Mouse (Mus musculus) midbrain, postnatal 0 days (tissue): Measurements from ENCODE around the gene Spsb4. TPM values are rescaled to one million over a fixed set of nuclear protein-coding genes. Genes with fewer than 3 reads are reported as not detected.
A peak's percentile ranks its signal among the peaks of the same experiment; 100 is the strongest.

ENCODE experiments used
- ATAC-seq: fragments of 200-750 bp; cut with Nextera tagmentation; 2 replicates; pipeline ENCODE4 v1.8.0; 2017; ENCODE audit warnings: moderate number of reproducible peaks, mild to moderate bottlenecking, moderate TSS enrichment, moderate library complexity; ENCODE audit not compliant: low FRiP score
- DNase-seq: peaks from one replicate; pipeline ENCODE4 v3.0.0-alpha.2; 2015; ENCODE audit warnings: low spot score
- H3K27ac ChIP-seq: fragments of 300-500 bp; sonication (generic); 2 replicates; pipeline ENCODE4 v1.5.1; 2014; ENCODE audit warnings: low read depth, mild to moderate bottlenecking, low read length, mixed read lengths
- H3K27me3 ChIP-seq: fragments of 300-500 bp; sonication (generic); 2 replicates; pipeline ENCODE4 v1.6.1; 2014; ENCODE audit warnings: low read length, control low read depth, mixed read lengths; ENCODE audit not compliant: insufficient read depth
- H3K36me3 ChIP-seq: fragments of 300-500 bp; sonication (generic); 2 replicates; pipeline ENCODE4 v1.6.1; 2014; ENCODE audit warnings: low read length, control low read depth, mixed read lengths; ENCODE audit not compliant: insufficient read depth
- H3K4me1 ChIP-seq: fragments of 300-500 bp; sonication (generic); 2 replicates; pipeline ENCODE4 v1.6.1; 2014; ENCODE audit warnings: mild to moderate bottlenecking, control low read depth, antibody characterized with exemption, low read length, mixed read lengths; ENCODE audit not compliant: insufficient read depth
- H3K4me2 ChIP-seq: fragments of 300-500 bp; sonication (generic); 2 replicates; pipeline ENCODE4 v1.6.1; 2014; ENCODE audit warnings: low read depth, mild to moderate bottlenecking, low read length, mixed read lengths; ENCODE audit not compliant: poor library complexity, severe bottlenecking
- H3K4me3 ChIP-seq: fragments of 300-500 bp; sonication (generic); 2 replicates; pipeline ENCODE4 v1.5.1; 2014; ENCODE audit warnings: low read depth, mild to moderate bottlenecking, low read length, moderate library complexity
- H3K9ac ChIP-seq: fragments of 300-500 bp; sonication (generic); replicated peaks from 2 replicates; pipeline ENCODE4 v1.6.1; 2014; ENCODE audit warnings: mild to moderate bottlenecking, low read length, moderate library complexity, mixed read lengths; ENCODE audit not compliant: poor library complexity, severe bottlenecking
- H3K9me3 ChIP-seq: fragments of 300-500 bp; sonication (generic); 2 replicates; pipeline ENCODE4 v1.6.1; 2016; ENCODE audit warnings: low read length, control low read depth
- CTCF ChIP-seq: IDR thresholded peaks from 2 replicates; pipeline ENCODE4 v1.5.1; 2016; ENCODE audit warnings: antibody characterized with exemption, mild to moderate bottlenecking
- WGBS: fragments of 180-500 bp; shearing (Covaris S2); extraction: QIAGEN DNeasy Blood & Tissue Kit; methylation state at CpG from one replicate; pipeline ENCODE4 v1.1.7; 2014; 5-methylcytosine and 5-hydroxymethylcytosine counted together
- polyA plus RNA-seq: library from polyadenylated mRNA; unstranded; fragments of >200 nt; fragmentation: Nextera tagmentation; extraction: Ambion mirVana; gene quantifications from 2 replicates; pipeline ENCODE4 v1.2.1, GENCODE M21; 2015
- total RNA-seq: library from RNA; depleted of rRNA; stranded (reverse); fragments of >200 nt; gene quantifications from 2 replicates; pipeline ENCODE4 v1.2.3, GENCODE M21; 2014; rRNA removed

The Spsb4 gene
- total RNA-seq (37.7 and 38.9 TPM in 2 replicates), polyA plus RNA-seq (21.2 and 24.1 TPM in 2 replicates)

DNA sequence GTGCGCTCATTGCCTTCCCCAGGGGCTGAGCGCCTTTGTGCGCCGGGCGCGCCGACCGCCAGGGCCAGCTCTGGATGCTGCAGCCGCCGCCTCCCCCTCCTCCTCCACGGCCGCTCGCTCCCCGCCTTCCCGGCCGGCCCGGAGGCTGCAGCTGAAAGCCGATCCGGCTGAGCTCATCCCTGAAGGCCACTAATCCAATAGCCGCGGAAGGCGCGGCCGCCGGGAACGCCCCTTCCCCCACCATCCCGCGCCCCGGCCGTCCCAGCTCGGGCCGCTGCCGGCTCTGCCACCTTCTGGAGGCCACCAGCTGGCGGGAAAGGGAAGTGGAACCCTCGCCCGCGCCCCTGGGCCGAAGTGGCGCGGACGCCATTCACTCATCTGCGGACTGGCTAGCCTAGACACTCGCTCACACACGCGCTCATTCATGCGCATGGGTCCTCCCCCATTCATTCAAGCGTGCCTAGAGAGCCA lies at the start of gene Spsb4:
Gene Spsb4 (minus strand): TSS at position 167 of the 471 bp plus-strand sequence.
- DNase-seq (peak; percentile 93), ATAC-seq (peak; percentile 90)
- Histone ChIP-seq H3K9me3 (no peaks in the 10 kb centered on the region), H3K4me3 (peak within 1 kb of the TSS; percentile 83), H3K27ac (peak within 1 kb of the TSS; percentile 91), H3K36me3 (no peaks in the 10 kb centered on the region), H3K27me3 (no peaks in the 10 kb centered on the region), H3K9ac (peak within 1 kb of the TSS; percentile 93), H3K4me1 (0 out of 2 replicates have a peak, but pooled peaks cover 4% of the 10 kb centered on the region), H3K4me2 (peak within 1 kb of the TSS; percentile 87)
- peak; percentile 71 for TF ChIP-seq CTCF
- 0% methylated on average over 32 of the region's 47 CpGs for WGBS

DNA sequence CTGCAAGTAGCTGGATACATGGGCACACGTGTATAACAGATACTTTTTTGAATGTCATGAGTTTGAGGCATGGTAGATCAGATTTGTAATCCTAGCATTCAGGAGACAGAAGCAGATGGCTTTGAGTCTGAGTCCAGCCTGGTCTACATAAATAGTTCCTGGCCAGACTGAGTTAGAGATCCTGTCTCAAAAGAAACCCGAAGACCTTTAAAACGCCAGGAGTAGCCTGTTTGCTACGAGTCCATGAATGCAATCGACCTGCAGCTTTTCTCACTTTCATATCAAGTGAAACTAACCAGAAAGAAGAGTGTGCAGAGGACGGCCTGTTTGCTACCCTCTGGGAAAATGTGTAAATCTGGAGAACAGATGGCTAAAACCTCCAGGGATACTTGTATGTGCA lies 49.1 kb upstream of the Spsb4 start:
- H3K27ac ChIP-seq, result no peak overlapping the region
- ATAC-seq (no peak), DNase-seq (no peak)
- H3K4me1 ChIP-seq, result no peaks in the 10 kb centered on the region
- no peak overlapping the region for H3K4me3 ChIP-seq
- no peak overlapping the region for H3K9ac ChIP-seq
- H3K36me3 ChIP-seq, result no peaks in the 10 kb centered on the region
- no peaks in the 10 kb centered on the region for H3K9me3 ChIP-seq
- H3K4me2 ChIP-seq, result no peak overlapping the region
- H3K27me3 ChIP-seq, result no peaks in the 10 kb centered on the region
- WGBS, result 74% methylated on average over 6 of the region's 6 CpGs
- TF ChIP-seq CTCF, result no peak

DNA sequence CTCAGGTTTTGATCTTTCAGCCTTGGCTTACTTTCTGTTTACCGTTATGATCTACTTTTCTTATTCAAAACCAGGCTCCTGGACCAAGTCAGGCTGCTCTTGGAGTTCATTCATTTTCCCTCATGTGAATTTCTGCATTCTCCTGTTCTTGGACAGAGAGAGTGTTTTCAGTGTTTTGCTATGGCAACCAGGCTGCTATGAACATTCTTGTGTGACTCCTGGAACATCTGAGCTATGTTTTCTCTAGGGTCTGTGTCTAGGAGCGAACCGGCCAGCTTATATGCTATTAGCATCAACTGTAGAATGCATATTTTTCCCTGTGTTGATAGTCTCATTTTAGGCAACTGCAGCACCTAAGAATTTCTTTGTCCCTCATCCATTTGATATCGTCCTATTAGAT lies 47.2 kb upstream of the Spsb4 start:
- H3K9me3 ChIP-seq, result no peaks in the 10 kb centered on the region
- TF ChIP-seq CTCF, result no peak
- DNase-seq (no peak), ATAC-seq (no peak)
- no peak overlapping the region for H3K4me3 ChIP-seq
- no peaks in the 10 kb centered on the region for H3K27me3 ChIP-seq
- H3K27ac ChIP-seq, result no peak overlapping the region
- H3K36me3 ChIP-seq, result no peaks in the 10 kb centered on the region
- no peak overlapping the region for H3K9ac ChIP-seq
- no peak overlapping the region for H3K4me2 ChIP-seq
- WGBS, result 52% methylated on average over 4 of the region's 4 CpGs
- no peaks in the 10 kb centered on the region for H3K4me1 ChIP-seq

DNA sequence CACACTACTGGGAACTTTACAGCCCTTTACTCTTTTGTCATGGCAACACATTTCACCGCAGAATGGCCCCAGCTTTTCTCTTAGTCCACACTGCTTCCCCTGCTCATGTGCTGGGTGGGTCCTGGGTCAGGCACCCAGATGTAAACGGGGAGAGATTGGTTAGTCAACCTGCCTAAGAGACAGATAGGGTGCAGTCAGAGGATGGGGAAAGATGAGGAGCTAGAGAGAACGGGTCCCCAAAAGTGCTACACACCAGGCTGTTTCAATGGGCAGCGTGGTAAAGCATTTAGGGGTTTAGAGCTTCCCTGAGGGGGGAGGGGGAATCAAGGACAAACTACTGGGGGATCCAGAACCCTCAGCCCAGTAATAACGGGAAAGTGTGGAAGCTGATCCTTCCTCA lies 46.6 kb upstream of the Spsb4 start:
- H3K9me3 ChIP-seq, result no peaks in the 10 kb centered on the region
- 50% methylated on average over 5 of the region's 5 CpGs for WGBS
- no peak overlapping the region for H3K27ac ChIP-seq
- H3K27me3 ChIP-seq, result no peaks in the 10 kb centered on the region
- H3K9ac ChIP-seq, result no peak overlapping the region
- H3K4me3 ChIP-seq, result no peak overlapping the region
- H3K4me1 ChIP-seq, result no peaks in the 10 kb centered on the region
- no peaks in the 10 kb centered on the region for H3K36me3 ChIP-seq
- H3K4me2 ChIP-seq, result no peak overlapping the region
- DNase-seq, result no peak
- TF ChIP-seq CTCF, result no peak
- ATAC-seq, result no peak

DNA sequence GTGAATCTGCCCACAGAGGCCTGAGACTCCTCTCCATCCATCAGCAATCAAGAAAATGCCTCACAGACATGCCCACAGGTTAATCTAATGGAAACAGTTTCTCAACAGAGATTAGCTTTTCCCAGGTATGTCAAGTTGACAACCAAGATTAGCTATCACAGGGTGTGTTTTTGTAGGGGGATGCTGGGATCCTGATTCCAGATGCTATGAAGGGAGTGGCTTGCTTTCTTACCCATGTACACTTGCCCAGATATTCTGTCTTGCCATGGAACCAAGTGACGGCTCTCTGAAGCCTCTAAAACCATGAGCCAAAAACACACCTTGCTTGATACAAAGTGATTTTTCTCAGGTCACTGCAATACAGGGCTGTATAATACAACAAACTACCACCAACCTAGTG lies 45.5 kb upstream of the Spsb4 start:
- Histone ChIP-seq H3K4me2 (no peak overlapping the region), H3K9me3 (no peaks in the 10 kb centered on the region), H3K4me1 (no peaks in the 10 kb centered on the region), H3K36me3 (no peaks in the 10 kb centered on the region), H3K9ac (no peak overlapping the region), H3K27me3 (no peaks in the 10 kb centered on the region), H3K27ac (no peak overlapping the region), H3K4me3 (no peak overlapping the region)
- ATAC-seq (no peak), DNase-seq (no peak)
- 88% methylated on average over 1 of the region's 1 CpGs for WGBS
- no peak for TF ChIP-seq CTCF

DNA sequence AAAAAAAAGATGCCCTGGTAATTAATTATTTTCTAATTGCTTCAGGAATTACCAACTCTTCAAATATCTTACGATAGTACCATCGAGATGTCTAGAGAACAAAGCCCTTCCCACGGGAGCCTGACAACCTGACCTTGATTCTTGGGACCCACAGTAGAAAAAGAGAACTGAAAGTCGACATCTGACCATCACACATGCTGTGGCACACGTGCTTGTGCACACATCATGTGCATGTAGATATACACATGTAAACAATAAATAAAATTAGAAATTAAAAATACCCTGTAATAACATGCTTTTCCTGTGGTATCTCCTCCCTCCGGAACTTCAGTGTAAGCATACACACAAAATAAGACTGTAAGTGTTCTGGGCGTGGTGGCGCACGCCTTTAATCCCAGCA lies 43.1 kb upstream of the Spsb4 start:
- no peaks in the 10 kb centered on the region for H3K36me3 ChIP-seq
- TF ChIP-seq CTCF, result no peak
- H3K4me2 ChIP-seq, result no peak overlapping the region
- H3K4me3 ChIP-seq, result no peak overlapping the region
- 95% methylated on average over 9 of the region's 9 CpGs for WGBS
- no peaks in the 10 kb centered on the region for H3K9me3 ChIP-seq
- DNase-seq, result no peak
- no peak overlapping the region for H3K9ac ChIP-seq
- H3K27me3 ChIP-seq, result no peaks in the 10 kb centered on the region
- H3K4me1 ChIP-seq, result no peaks in the 10 kb centered on the region
- H3K27ac ChIP-seq, result no peak overlapping the region
- no peak for ATAC-seq
